8 mouse cellular contexts compared by ENCODE assay signal in the genomic region with DNA sequence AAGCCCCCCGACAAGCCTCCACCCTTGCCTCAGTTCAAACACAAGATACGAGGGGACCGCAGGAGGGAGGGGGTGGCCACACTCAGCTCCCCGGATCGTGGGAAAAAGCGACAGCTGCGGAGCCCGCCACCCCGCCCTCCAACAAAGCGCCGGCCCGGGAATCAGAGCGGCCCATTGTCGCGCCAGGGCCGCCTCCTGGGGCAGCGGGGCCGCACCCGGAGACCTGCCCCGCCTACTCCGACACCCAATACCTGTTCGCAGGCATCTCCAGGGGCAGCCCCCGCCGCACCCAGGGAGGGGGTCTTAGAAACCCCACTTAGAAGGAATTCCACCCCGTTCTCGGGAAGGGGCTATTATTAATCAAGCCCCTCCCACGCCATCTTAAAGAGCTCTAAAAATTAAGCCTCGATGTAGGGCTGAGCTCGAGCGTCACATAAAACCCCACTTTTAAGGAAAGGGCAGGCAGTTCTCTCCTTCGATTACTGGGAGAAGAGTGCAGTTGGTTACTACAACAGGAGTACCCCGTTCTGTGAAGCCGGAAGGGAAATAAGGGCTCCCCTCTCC. TPM values are rescaled to one million over a fixed set of nuclear protein-coding genes. Genes with fewer than 3 reads are reported as not detected.
DNase-seq lines count a peak whose midpoint lies in the region; ATAC-seq and TF ChIP-seq lines count a peak whose summit lies in the region.

No protein-coding gene starts in this region.

- peak overlapping the region; percentile 88 for H3K4me2 ChIP-seq in heart, embryonic 13.5 days
- H3K4me2 ChIP-seq in kidney, postnatal 0 days (ENCODE audit: low read length) = peak overlapping the region; percentile 89
- H3K4me2 ChIP-seq in stomach, embryonic 14.5 days (replicated peaks; ENCODE audit: low read depth, low read length) = peak overlapping the region; percentile 78

- H3K4me1 ChIP-seq in brown adipose tissue, adult 24 weeks (ENCODE audit: control insufficient read depth, insufficient read depth, insufficient read length, low read length) = peaks cover 51% of the 10 kb centered on the region
- peaks cover 82% of the 10 kb centered on the region for H3K4me1 ChIP-seq in heart, embryonic 13.5 days
- peaks cover 66% of the 10 kb centered on the region for H3K4me1 ChIP-seq in kidney, postnatal 0 days (replicated peaks; ENCODE audit: insufficient read depth, low read length)
- peaks cover 66% of the 10 kb centered on the region for H3K4me1 ChIP-seq in stomach, embryonic 14.5 days (ENCODE audit: control insufficient read depth, insufficient read depth, low read length)

- peaks cover 62% of the 10 kb centered on the region for H3K27me3 ChIP-seq in heart, embryonic 13.5 days (replicated peaks)
- no peaks in the 10 kb centered on the region for H3K27me3 ChIP-seq in kidney, postnatal 0 days (ENCODE audit: insufficient read depth, low read length)
- no peaks in the 10 kb centered on the region for H3K27me3 ChIP-seq in stomach, embryonic 14.5 days (ENCODE audit: control insufficient read depth, insufficient read depth, low read length)

- peak overlapping the region; percentile 91 for H3K9ac ChIP-seq in heart, embryonic 13.5 days
- H3K9ac ChIP-seq in kidney, postnatal 0 days (ENCODE audit: low read depth, low read length) = peak overlapping the region; percentile 86
- H3K9ac ChIP-seq in stomach, embryonic 14.5 days (replicated peaks; ENCODE audit: low read depth, low read length) = peak overlapping the region; percentile 92

- peak; percentile 57 for DNase-seq in ovary, postnatal 36 days (ENCODE audit: low spot score)
- DNase-seq in ovary, adult 18-20 months (ENCODE audit: low spot score) = no peak
- peak; percentile 59 for DNase-seq in kidney, postnatal 0 days (ENCODE audit: low spot score)
- DNase-seq in lung, postnatal 10 days = peak; percentile 77
- DNase-seq in cerebellum, adult 11 months = no peak

- under 1% methylated on average over 33 of the region's 33 CpGs for WGBS in heart, embryonic 13.5 days
- WGBS in kidney, postnatal 0 days = under 1% methylated on average over 33 of the region's 33 CpGs
- WGBS in stomach, embryonic 14.5 days = 1% methylated on average over 32 of the region's 33 CpGs

- H3K27ac ChIP-seq in brown adipose tissue, adult 24 weeks (replicated peaks; ENCODE audit: low read depth, low read length) = peak overlapping the region; percentile 86
- peak overlapping the region; percentile 88 for H3K27ac ChIP-seq in heart, embryonic 13.5 days (replicated peaks)
- H3K27ac ChIP-seq in kidney, postnatal 0 days = peak overlapping the region; percentile 84
- H3K27ac ChIP-seq in stomach, embryonic 14.5 days (ENCODE audit: low read length) = peak overlapping the region; percentile 84

- TF ChIP-seq CTCF in kidney, postnatal 0 days (IDR thresholded peaks at IDR 0.05; ENCODE audit: low read depth) = no peak

- no peaks in the 10 kb centered on the region for H3K9me3 ChIP-seq in heart, embryonic 13.5 days
- no peaks in the 10 kb centered on the region for H3K9me3 ChIP-seq in kidney, postnatal 0 days (replicated peaks; ENCODE audit: low read length)
- H3K9me3 ChIP-seq in stomach, embryonic 14.5 days (ENCODE audit: control insufficient read depth, low read depth, low read length) = no peaks in the 10 kb centered on the region

- peak overlapping the region; percentile 98 for H3K4me3 ChIP-seq in brown adipose tissue, adult 24 weeks (ENCODE audit: insufficient read depth, low read depth, low read length)
- peak overlapping the region; percentile 80 for H3K4me3 ChIP-seq in heart, embryonic 13.5 days
- peak overlapping the region; percentile 80 for H3K4me3 ChIP-seq in kidney, postnatal 0 days (replicated peaks; ENCODE audit: low read depth, low read length)
- H3K4me3 ChIP-seq in stomach, embryonic 14.5 days (ENCODE audit: low read depth, low read length) = peak overlapping the region; percentile 88

- H3K36me3 ChIP-seq in heart, embryonic 13.5 days = peaks cover 8% of the 10 kb centered on the region; the same call in 1 of the 2 replicates
- no peaks in the 10 kb centered on the region for H3K36me3 ChIP-seq in kidney, postnatal 0 days (ENCODE audit: insufficient read depth, low read length)
- peaks cover 8% of the 10 kb centered on the region for H3K36me3 ChIP-seq in stomach, embryonic 14.5 days (ENCODE audit: control insufficient read depth, insufficient read depth, low read length)

- ATAC-seq in heart, embryonic 13.5 days (ENCODE audit: extremely low read depth, insufficient number of reproducible peaks, low FRiP score, low TSS enrichment) = no peak
- no peak for ATAC-seq in kidney, postnatal 0 days (replicated peaks; ENCODE audit: low FRiP score, low read depth)
- peak; percentile 35; the same call in 1 of the 2 replicates for ATAC-seq in stomach, embryonic 14.5 days (ENCODE audit: insufficient number of reproducible peaks, insufficient read depth, low FRiP score, low read depth)

RNA-seq across cellular contexts. Expression of gene Notch1, which starts 14.1 kb away (rescaled TPM):
- 5.6 and 8.9 TPM in 2 replicates for polyA plus RNA-seq in brown adipose tissue, adult 24 weeks (2012; ENCODE audit: insufficient read depth, insufficient read length, missing spikeins)
- polyA plus RNA-seq in heart, embryonic 13.5 days (2015; fragmentation: Nextera tagmentation; extraction: Ambion mirVana) = 11.4 and 12.1 TPM in 2 replicates
- 12.1 and 12.9 TPM in 2 replicates for polyA plus RNA-seq in kidney, postnatal 0 days (2015; fragmentation: Nextera tagmentation; extraction: Ambion mirVana)
- polyA plus RNA-seq in stomach, embryonic 14.5 days (2014; fragmentation: Nextera tagmentation; extraction: Ambion mirVana) = 29.5 and 31.7 TPM in 2 replicates

RNA-seq across cellular contexts. Expression of gene Sec16a, which starts 57.4 kb away (rescaled TPM):
- polyA plus RNA-seq in brown adipose tissue, adult 24 weeks (2012; ENCODE audit: insufficient read depth, insufficient read length, missing spikeins) = 21.0 and 21.6 TPM in 2 replicates
- polyA plus RNA-seq in heart, embryonic 13.5 days (2015; fragmentation: Nextera tagmentation; extraction: Ambion mirVana) = 12.8 and 13.8 TPM in 2 replicates
- polyA plus RNA-seq in kidney, postnatal 0 days (2015; fragmentation: Nextera tagmentation; extraction: Ambion mirVana) = 16.4 and 16.6 TPM in 2 replicates
- 33.4 and 37.7 TPM in 2 replicates for polyA plus RNA-seq in stomach, embryonic 14.5 days (2014; fragmentation: Nextera tagmentation; extraction: Ambion mirVana)

Comparison
In these comparisons a context has a peak if more than half of its experiments do, and no peak if none do; other contexts are left out.
1. DNase-seq: peak in ovary, postnatal 36 days (single experiment), kidney, postnatal 0 days (single experiment) and lung, postnatal 10 days (single experiment); none in ovary, adult 18-20 months (single experiment) and cerebellum, adult 11 months (single experiment).
2. Peak in every context shown above with its lines, with median percentiles within 50 percentile points of each other: H3K27ac ChIP-seq, H3K4me3 ChIP-seq, H3K4me2 ChIP-seq and H3K9ac ChIP-seq.